Mouse (Mus musculus) bone marrow macrophage, adult 2 months (primary cell): ENCODE data around the gene Col4a2. TPM values are rescaled to one million over a fixed set of nuclear protein-coding genes. Genes with fewer than 3 reads are reported as not detected.

Experiments
- H3K27ac ChIP-seq: 2 replicates; pipeline ENCODE4 v1.5.1; 2012; ENCODE audit warnings: low read depth, low read length; ENCODE audit not compliant: insufficient read depth
- H3K4me1 ChIP-seq: 2 replicates; pipeline ENCODE4 v1.6.1; 2012; ENCODE audit warnings: low read length; ENCODE audit not compliant: control insufficient read depth, insufficient read depth
- H3K4me3 ChIP-seq: 2 replicates; pipeline ENCODE4 v1.5.1; 2012; ENCODE audit warnings: mild to moderate bottlenecking, low read length, moderate library complexity; ENCODE audit not compliant: insufficient read depth
- CTCF ChIP-seq: IDR thresholded peaks from 2 replicates; pipeline ENCODE4 v1.5.1; 2012; ENCODE audit warnings: low read depth, mild to moderate bottlenecking, low read length, moderate library complexity
- POLR2A ChIP-seq: IDR thresholded peaks from 2 replicates; pipeline ENCODE4 v1.6.1; 2012; ENCODE audit warnings: mild to moderate bottlenecking, low read depth, low read length, borderline replicate concordance
- polyA plus RNA-seq: library from polyadenylated mRNA; stranded (reverse); fragments of >200 nt; gene quantifications from 2 replicates; pipeline ENCODE4 v1.2.4, GENCODE M21; 2012; ENCODE audit not compliant: missing spikeins, insufficient read depth, insufficient read length

Col4a2 gene
- polyA plus RNA-seq, 1 experiment = 2.6 TPM

DNA sequence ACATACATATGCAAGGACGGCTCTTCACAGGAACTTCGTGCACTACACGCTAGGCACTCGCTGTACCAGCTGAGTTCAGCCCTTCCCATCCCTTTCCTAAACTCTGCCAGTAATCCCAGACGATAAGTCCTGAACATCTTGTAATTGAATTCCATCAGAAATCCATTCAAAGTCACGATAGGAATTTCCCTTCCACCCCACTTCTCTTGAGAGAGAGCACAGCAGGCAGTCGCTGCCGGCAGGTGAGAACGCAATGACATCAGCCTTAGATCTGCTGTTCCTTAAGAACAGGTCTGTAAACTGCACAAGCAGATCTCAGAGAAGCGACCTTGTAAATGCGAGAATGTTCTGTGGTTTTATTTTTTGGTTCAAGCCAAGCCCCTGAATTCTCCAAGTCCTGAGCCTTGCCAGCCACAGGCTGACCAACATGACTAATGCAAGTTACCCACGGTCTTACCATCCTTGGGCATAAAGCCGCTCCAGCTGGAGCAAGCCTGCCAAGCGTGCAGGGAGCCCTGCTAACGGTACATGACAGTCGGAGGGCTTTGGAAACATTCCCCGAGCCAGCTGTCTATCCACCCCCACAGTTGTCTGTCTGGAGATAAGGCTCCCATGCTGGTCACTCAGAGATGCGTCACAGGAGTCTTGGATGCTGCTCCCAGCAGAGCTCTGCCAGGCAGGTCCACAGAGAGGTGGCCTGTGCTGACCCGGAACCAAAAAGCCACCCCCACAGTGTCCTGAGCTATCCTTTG lies 69.6 kb downstream of the Col4a2 start:
- no peak overlapping the region for H3K27ac ChIP-seq
- TF ChIP-seq POLR2A (no peak), CTCF (no peak)
- no peak overlapping the region for H3K4me3 ChIP-seq
- no peaks in the 10 kb centered on the region for H3K4me1 ChIP-seq

DNA sequence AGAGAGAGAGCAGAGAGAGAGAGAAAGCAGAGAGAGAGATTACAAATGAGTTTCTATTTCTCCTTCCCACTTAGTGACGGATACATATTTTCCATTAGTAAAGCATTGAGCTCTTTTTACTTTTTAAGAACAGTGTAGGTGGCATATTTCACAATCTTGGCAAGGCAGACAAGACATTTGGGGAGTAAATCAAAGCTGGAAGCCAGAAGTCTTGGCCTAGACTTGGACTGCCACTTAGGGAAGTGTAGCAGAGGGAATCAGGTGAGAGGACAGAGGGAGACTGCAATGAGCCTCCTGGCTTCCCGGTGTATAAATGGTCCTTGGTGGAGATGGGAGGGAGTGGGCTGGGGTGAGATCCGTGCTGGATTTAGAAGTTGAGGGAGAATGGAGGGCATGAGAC lies 70.3 kb downstream of the Col4a2 start:
- Histone ChIP-seq H3K27ac (no peak overlapping the region), H3K4me1 (no peaks in the 10 kb centered on the region), H3K4me3 (no peak overlapping the region)
- TF ChIP-seq POLR2A = no peak
- TF ChIP-seq CTCF = no peak

DNA sequence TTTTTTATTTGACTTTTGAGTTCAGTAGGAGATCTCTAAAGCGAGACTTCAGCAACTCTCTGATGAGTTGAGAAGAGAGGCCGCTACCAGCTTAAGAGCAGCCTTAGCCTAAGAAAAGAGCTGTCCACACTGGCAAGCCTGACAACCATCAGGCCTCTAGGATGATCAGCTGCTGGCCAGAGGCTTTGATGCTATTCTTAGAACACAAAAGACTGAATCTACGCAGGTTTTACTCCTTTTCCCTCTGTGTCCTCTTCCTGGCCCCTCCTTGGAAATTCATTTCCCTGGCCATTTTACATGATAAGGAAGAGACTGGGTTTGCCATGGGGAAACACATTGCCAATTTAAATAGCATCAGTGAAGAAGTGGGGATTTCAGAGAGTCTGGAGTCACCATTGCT lies 70.8 kb downstream of the Col4a2 start:
- TF ChIP-seq POLR2A (no peak), CTCF (no peak)
- Histone ChIP-seq H3K27ac (no peak overlapping the region), H3K4me3 (no peak overlapping the region), H3K4me1 (no peaks in the 10 kb centered on the region)

DNA sequence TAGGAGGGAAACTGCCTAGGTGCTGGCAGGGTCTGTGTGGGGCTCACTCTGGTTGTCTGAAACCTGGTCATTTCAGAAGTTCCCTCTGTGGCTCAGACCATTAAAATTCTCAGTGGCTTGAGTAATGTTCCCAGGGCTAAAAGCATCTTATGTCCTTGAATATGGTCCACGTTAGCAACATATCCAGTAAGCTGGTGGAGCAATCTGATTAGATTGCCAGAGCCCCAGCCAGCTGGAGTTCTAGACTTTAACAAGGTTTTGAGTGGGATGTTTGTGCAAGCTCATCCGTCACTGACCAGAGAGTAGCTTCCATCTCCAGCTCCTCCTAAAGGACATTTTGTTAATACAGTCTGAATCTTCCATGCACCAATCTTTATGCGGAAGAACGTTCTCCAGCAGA lies 72.2 kb downstream of the Col4a2 start:
- H3K4me3 ChIP-seq = no peak overlapping the region
- H3K27ac ChIP-seq = no peak overlapping the region
- TF ChIP-seq POLR2A (no peak), CTCF (no peak)
- H3K4me1 ChIP-seq = no peaks in the 10 kb centered on the region

DNA sequence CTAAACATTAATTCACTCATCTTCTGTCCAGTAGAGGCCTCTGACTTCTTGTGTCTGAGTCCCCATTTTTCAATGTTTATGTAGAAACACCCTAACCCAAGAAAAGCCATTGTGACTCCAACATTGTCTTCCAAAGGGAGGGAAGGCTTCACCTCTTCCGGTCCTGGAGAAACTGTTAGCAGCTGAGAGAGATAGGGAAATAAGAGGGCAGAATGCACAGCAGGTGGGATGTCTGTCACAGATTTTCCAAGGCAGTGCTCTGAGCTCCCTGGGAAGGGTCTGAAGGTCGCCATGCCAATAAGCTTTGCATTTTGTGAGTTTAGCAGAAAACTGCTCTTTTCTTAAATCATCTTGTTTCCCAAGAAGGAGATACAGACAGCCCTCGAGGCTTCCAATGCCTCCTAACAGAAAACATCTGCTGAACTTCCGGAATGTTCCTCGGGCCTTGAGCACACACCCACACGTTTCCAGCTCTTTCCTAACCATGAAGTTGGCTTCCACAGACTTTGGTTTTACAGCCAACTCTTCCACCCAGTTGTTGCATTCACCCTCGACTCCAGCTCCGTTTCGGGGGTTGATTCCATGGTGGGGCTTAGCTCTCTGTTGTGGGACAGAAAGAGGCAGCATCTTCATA lies 72.8 kb downstream of the Col4a2 start:
- H3K4me1 ChIP-seq = no peaks in the 10 kb centered on the region
- TF ChIP-seq POLR2A = no peak
- no peak for TF ChIP-seq CTCF
- no peak overlapping the region for H3K4me3 ChIP-seq
- H3K27ac ChIP-seq = no peak overlapping the region

DNA sequence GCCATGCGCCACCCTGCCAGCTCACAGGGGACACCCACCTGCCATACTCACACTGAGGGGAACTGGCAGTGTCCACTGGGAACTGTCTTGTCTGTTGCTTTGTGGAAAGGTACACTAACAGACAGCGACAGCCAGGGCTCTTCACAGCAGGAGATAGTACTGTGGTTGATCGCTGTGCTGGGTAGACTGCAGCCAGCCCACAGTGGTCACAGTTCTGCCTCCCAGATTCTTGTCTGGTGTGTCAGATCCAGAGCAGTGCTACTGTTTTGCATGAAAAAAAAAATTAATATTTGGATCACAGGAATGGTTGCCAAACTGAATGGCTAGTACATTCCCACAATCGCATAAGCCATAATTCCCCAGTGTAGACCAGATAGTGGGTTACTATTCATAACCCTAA lies 74.7 kb downstream of the Col4a2 start:
- Histone ChIP-seq H3K4me1 (no peaks in the 10 kb centered on the region), H3K4me3 (no peak overlapping the region), H3K27ac (no peak overlapping the region)
- no peak for TF ChIP-seq CTCF
- TF ChIP-seq POLR2A = no peak

DNA sequence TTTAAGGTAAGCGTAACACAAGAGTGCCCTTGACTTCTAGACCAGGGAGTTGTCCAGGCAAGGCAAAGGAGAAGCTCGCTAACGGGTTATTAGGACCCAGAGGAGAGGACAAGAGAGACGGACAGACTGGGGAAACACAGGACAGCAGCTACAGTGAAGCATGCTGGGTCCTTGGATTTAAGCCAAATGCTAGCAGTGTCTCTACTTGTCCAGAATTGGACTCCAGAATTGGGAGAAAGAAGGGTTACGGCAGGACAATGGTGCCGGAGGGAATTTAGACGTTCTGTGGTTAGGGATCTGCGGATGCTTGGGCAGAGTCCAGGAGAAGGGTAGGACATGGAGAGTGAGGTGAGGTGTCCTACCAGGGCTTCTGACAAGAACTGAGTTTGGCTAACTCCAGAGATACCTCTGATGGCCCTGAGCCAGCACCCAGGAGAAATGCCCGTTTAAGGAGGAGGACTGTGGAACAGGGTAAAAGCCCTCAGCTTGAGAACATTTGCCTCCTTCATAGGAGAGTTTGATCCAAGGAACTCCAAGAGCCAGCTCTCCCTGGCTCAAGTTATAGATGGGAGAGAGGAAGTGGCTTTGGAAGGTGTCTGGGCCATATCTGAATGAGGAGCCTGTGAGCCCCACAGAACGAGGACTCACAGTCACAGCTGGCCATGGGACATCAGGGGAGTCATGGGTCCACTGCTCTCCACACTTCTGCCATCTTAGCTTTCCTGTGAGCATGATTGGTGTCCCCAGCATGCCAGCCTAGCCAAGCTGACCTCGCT lies 76.9 kb downstream of the Col4a2 start:
- Histone ChIP-seq H3K4me3 (no peak overlapping the region), H3K4me1 (peaks cover 11% of the 10 kb centered on the region)
- TF ChIP-seq POLR2A (no peak), CTCF (no peak)

DNA sequence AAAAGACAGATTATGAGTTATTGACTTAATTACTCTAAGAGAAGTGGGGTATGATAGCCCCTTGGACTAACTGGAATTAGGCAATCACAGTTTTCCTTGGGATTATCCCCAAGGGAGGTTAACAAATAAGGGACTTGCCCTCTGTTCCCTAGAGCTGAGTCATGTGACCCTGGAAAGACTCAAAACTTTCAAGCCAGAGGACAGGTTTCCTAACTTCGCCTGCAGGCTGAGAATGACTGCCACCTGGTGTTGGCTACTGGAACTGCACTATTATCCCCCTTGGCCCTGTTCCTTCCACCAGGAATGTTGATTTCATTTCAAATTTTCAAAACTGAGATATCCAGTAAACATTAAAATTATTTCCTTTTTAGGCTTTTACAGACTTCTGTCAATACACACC lies 80.1 kb downstream of the Col4a2 start:
- no peak for TF ChIP-seq POLR2A
- peak; percentile 80 for TF ChIP-seq CTCF
- Histone ChIP-seq H3K27ac (no peak overlapping the region), H3K4me1 (peaks cover 11% of the 10 kb centered on the region), H3K4me3 (no peak overlapping the region)

More for the DNA sequence above, 76.9 kb downstream of the Col4a2 start:
- H3K27ac ChIP-seq = no peak overlapping the region

DNA sequence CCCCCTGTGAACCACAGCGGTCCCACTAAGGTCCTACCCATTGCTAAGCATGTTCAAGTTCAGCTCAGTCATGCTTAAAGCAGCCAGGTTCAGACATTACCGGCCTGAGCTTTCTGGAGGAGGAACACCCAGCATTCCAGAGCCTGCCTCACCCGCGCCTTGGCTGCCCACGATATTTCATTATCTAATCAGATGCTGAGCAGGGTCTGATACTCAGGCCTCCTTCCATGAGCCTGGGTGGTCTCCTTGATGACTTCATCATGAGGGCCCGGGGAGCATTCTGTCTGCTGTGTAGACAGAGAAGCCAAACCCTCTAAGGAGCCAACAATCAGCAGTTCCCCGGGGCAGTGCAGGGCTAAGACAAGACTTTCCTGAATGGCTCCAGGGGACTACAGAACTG lies 80.6 kb downstream of the Col4a2 start:
- TF ChIP-seq CTCF (no peak), POLR2A (no peak)
- Histone ChIP-seq H3K4me3 (no peak overlapping the region), H3K27ac (no peak overlapping the region), H3K4me1 (peaks cover 11% of the 10 kb centered on the region)

DNA sequence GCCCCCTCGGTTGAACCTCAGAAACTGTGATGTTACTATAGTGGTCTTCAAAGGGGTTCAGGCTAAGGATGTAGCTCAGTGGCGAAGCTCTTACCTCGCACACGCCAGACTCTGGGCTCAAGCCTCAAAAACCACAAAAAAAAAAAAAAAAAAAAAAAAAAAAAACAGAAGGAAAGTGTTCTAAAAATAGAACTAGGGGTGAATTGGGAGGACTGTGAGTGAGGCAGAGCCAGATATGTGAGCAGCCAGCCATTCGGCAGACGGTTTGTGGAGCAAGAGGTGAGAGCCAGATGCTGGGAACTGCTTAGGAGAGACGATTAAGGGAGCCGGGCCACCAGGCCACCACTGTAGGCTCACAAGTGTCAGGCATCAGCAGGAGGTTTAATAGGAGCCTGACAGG lies 81.0 kb downstream of the Col4a2 start:
- Histone ChIP-seq H3K4me3 (no peak overlapping the region), H3K4me1 (peaks cover 11% of the 10 kb centered on the region), H3K27ac (no peak overlapping the region)
- TF ChIP-seq POLR2A = no peak
- no peak for TF ChIP-seq CTCF
